Mouse (Mus musculus) ES-Bruce4 (cell line): Measurements from ENCODE around the gene Ankrd27.
"Not testable (repeated sequence)": the region's sequence is repeated elsewhere in the genome, so short reads cannot be mapped to it uniquely, and the experiment has no call there.

ENCODE experiments used
- CTCF ChIP-seq: IDR thresholded peaks from one replicate; pipeline ENCODE4 v1.8.1; 2011; ENCODE audit warnings: low read depth, low read length
- POLR2A ChIP-seq: IDR thresholded peaks from one replicate; pipeline ENCODE4 v1.8.1; 2011; ENCODE audit warnings: low read length; ENCODE audit not compliant: insufficient read depth

DNA sequence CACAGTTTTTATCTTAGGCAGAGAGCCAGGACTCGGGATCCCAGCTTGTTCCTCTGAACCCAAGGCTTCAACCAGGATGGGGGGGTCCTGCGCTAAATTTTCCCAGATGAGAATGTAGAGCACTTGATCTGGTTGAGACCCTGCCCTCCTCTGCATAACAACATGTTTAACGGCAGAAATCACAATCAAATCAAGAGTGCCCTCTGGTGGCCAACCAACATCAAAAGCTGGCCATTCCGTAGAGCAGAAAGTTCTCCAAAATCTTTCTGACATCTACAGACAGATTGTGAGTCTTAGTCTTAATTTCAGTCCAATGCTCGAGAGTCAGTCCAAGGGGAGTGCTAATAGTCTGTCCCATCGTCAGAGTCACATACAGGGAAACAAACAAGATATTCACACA is 15.2 kb upstream of the Ankrd27 start:
- not testable (repeated sequence) for TF ChIP-seq CTCF, POLR2A
